Mouse (Mus musculus) heart, embryonic 11.5 days (tissue): ENCODE data around the gene Adsl. TPM values are rescaled to one million over a fixed set of nuclear protein-coding genes. Genes with fewer than 3 reads are reported as not detected.

Source experiments
- ATAC-seq: fragments of 200-750 bp; cut with Nextera tagmentation; replicated peaks from 2 replicates; pipeline ENCODE4 v1.8.0; 2017; ENCODE audit warnings: moderate library complexity; ENCODE audit not compliant: insufficient number of reproducible peaks, low FRiP score, low TSS enrichment
- H3K27ac ChIP-seq: fragments of 300-500 bp; sonication (generic); 2 replicates; pipeline ENCODE4 v1.5.1; 2014; ENCODE audit warnings: mild to moderate bottlenecking, low read depth, low read length
- H3K27me3 ChIP-seq: fragments of 300-500 bp; sonication (generic); 2 replicates; pipeline ENCODE4 v1.6.1; 2014; ENCODE audit warnings: mild to moderate bottlenecking, low read length, mixed read lengths; ENCODE audit not compliant: control insufficient read depth, insufficient read depth
- H3K36me3 ChIP-seq: fragments of 300-500 bp; sonication (generic); 2 replicates; pipeline ENCODE4 v1.6.1; 2014; ENCODE audit warnings: mild to moderate bottlenecking, low read length, moderate library complexity, mixed read lengths; ENCODE audit not compliant: control insufficient read depth, insufficient read depth
- H3K4me1 ChIP-seq: fragments of 300-500 bp; sonication (generic); 2 replicates; pipeline ENCODE4 v1.6.1; 2014; ENCODE audit warnings: low read length; ENCODE audit not compliant: control insufficient read depth, insufficient read depth
- H3K4me2 ChIP-seq: fragments of 300-500 bp; sonication (generic); 2 replicates; pipeline ENCODE4 v1.6.1; 2014; ENCODE audit warnings: mild to moderate bottlenecking, moderate library complexity
- H3K4me3 ChIP-seq: fragments of 300-500 bp; sonication (generic); 2 replicates; pipeline ENCODE4 v1.5.1; 2014; ENCODE audit warnings: low read depth, low read length
- H3K9ac ChIP-seq: fragments of 300-500 bp; sonication (generic); 2 replicates; pipeline ENCODE4 v1.6.1; 2014; ENCODE audit warnings: mild to moderate bottlenecking, low read depth, low read length, moderate library complexity
- H3K9me3 ChIP-seq: fragments of 300-500 bp; sonication (generic); replicated peaks from 2 replicates; pipeline ENCODE4 v1.6.1; 2016; ENCODE audit warnings: low read length; ENCODE audit not compliant: control insufficient read depth
- WGBS: fragments of 180-500 bp; shearing (Covaris S2); extraction: QIAGEN DNeasy Blood & Tissue Kit; methylation state at CpG from one replicate; pipeline ENCODE4 v1.1.7; 2014; ENCODE audit not compliant: insufficient replicate concordance; 5-methylcytosine and 5-hydroxymethylcytosine counted together
- polyA plus RNA-seq: library from polyadenylated mRNA; unstranded; fragments of >200 nt; fragmentation: Nextera tagmentation; extraction: Ambion mirVana; gene quantifications from 2 replicates; pipeline ENCODE4 v1.2.1, GENCODE M21; 2014

Gene Adsl
- polyA plus RNA-seq, 1 experiment from 2014 or later, result 168 TPM

DNA sequence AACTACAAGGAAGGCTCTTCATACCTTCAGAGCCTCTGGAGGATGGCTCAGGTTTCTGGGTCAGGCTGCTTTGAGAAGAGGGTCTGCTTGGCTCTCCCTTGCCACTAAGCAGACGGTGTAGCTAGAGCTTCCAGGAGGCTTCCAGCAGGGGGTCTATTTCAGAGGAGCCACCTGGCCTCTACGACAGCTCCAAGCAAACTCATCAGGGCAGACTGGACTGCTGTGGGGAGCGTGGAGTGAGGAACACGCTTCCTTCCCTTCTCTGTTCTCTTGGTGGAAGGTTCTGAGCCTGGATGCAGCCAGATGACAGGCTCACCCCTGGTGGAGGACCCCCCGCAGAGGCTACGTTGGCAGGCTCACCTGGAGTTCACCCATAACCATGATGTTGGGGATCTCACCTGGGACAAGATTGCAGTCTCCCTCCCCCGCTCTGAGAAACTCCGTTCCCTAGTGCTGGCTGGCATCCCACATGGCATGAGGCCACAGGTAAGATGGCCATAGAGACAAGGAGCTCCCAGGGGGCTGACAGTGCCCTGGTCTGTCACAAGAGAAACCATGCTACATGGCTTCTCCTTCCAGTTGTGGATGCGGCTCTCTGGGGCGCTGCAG lies 57.9 kb downstream of the Adsl start:
- Histone ChIP-seq H3K9me3 (no peaks in the 10 kb centered on the region), H3K27ac (no peak overlapping the region), H3K4me1 (0 out of 2 replicates have a peak, but pooled peaks cover 2% of the 10 kb centered on the region), H3K27me3 (no peaks in the 10 kb centered on the region), H3K4me3 (no peak overlapping the region), H3K36me3 (0 out of 2 replicates have a peak, but pooled peaks cover 4% of the 10 kb centered on the region), H3K9ac (no peak overlapping the region), H3K4me2 (no peak overlapping the region)
- ATAC-seq, result no peak
- 84% methylated on average over 10 of the region's 10 CpGs for WGBS

DNA sequence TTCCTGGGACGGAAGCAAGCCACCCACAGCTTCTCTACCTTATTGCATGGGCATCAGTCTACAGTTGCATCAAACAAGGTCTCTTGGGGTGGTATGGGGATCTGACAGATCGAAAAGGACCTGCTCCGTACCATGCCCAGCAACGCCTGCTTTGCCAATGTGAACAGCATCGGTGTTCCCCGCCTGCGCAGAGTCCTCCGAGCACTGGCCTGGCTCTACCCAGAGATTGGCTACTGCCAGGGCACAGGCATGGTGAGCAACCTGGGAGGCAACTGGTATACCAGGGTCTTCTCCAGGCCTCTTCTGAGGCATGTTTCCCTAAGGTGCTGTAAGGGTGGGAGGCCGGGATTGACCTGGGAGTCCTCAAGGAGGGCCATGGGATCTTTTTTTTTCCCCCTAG lies 59.0 kb downstream of the Adsl start:
- H3K9ac ChIP-seq, result no peak overlapping the region
- H3K9me3 ChIP-seq, result no peaks in the 10 kb centered on the region
- no peak for ATAC-seq
- H3K4me1 ChIP-seq, result 0 out of 2 replicates have a peak, but pooled peaks cover 2% of the 10 kb centered on the region
- H3K36me3 ChIP-seq, result 0 out of 2 replicates have a peak, but pooled peaks cover 4% of the 10 kb centered on the region
- no peak overlapping the region for H3K27ac ChIP-seq
- WGBS, result 97% methylated on average over 9 of the region's 9 CpGs
- no peak overlapping the region for H3K4me2 ChIP-seq
- no peaks in the 10 kb centered on the region for H3K27me3 ChIP-seq
- H3K4me3 ChIP-seq, result no peak overlapping the region

GRCm38 (mm10) chr15:81007905-81008304 lies 59.6 kb downstream of the Adsl start:
- peaks cover 4% of the 10 kb centered on the region; the same call in 1 of the 2 replicates for H3K36me3 ChIP-seq
- no peak overlapping the region for H3K4me3 ChIP-seq
- H3K27ac ChIP-seq, result no peak overlapping the region
- H3K4me2 ChIP-seq, result no peak overlapping the region
- ATAC-seq, result no peak
- no peak overlapping the region for H3K9ac ChIP-seq
- 0 out of 2 replicates have a peak, but pooled peaks cover 2% of the 10 kb centered on the region for H3K4me1 ChIP-seq
- no peaks in the 10 kb centered on the region for H3K9me3 ChIP-seq
- WGBS, result 88% methylated on average over 8 of the region's 8 CpGs
- no peaks in the 10 kb centered on the region for H3K27me3 ChIP-seq

DNA sequence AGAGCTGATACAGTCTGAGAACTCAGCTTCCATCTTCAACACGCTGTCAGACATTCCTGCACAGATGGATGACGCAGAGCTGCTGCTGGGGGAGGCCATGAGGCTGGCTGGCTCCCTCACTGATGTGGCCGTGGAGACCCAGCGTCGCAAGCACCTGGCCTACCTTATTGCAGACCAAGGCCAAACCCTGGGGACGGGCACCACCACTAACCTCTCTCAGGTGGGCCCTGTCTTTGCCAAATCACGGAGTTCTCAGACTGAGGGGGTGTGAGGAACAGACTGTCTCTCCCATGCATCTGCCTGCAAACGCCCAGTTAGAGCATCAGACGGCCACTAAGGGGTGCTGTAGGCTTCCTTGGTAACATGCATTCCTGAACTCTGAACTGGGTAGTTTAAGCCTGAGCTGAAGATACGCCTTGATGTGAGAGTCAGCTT lies 60.4 kb downstream of the Adsl start:
- H3K27ac ChIP-seq, result no peak overlapping the region
- 53% methylated on average over 10 of the region's 10 CpGs for WGBS
- no peak for ATAC-seq
- H3K9me3 ChIP-seq, result no peaks in the 10 kb centered on the region
- no peak overlapping the region for H3K4me3 ChIP-seq
- H3K36me3 ChIP-seq, result peaks cover 2% of the 10 kb centered on the region; the same call in 1 of the 2 replicates
- H3K4me1 ChIP-seq, result 0 out of 2 replicates have a peak, but pooled peaks cover 2% of the 10 kb centered on the region
- no peak overlapping the region for H3K9ac ChIP-seq
- no peak overlapping the region for H3K4me2 ChIP-seq
- no peaks in the 10 kb centered on the region for H3K27me3 ChIP-seq

- peaks cover 3% of the 10 kb centered on the region; the same call in 1 of the 2 replicates for H3K36me3 ChIP-seq
Observed at GRCm38 (mm10) chr15:81010114-81010513, 61.8 kb downstream of the Adsl start.

GRCm38 (mm10) chr15:81011523-81011922 lies 63.2 kb downstream of the Adsl start:
- Histone ChIP-seq H3K4me2 (no peak overlapping the region), H3K4me1 (0 out of 2 replicates have a peak, but pooled peaks cover 2% of the 10 kb centered on the region), H3K27ac (no peak overlapping the region), H3K9ac (no peak overlapping the region), H3K27me3 (no peaks in the 10 kb centered on the region), H3K4me3 (no peak overlapping the region), H3K9me3 (no peaks in the 10 kb centered on the region), H3K36me3 (peaks cover 7% of the 10 kb centered on the region)
- 62% methylated on average over 2 of the region's 3 CpGs for WGBS
- no peak for ATAC-seq

More at GRCm38 (mm10) chr15:81010114-81010513, 61.8 kb downstream of the Adsl start:
- no peak overlapping the region for H3K4me2 ChIP-seq
- H3K4me3 ChIP-seq, result no peak overlapping the region
- H3K4me1 ChIP-seq, result 0 out of 2 replicates have a peak, but pooled peaks cover 2% of the 10 kb centered on the region
- WGBS, result 72% methylated on average over 7 of the region's 7 CpGs
- H3K27me3 ChIP-seq, result no peaks in the 10 kb centered on the region
- no peak overlapping the region for H3K9ac ChIP-seq
- H3K9me3 ChIP-seq, result no peaks in the 10 kb centered on the region
- ATAC-seq, result no peak
- H3K27ac ChIP-seq, result no peak overlapping the region

DNA sequence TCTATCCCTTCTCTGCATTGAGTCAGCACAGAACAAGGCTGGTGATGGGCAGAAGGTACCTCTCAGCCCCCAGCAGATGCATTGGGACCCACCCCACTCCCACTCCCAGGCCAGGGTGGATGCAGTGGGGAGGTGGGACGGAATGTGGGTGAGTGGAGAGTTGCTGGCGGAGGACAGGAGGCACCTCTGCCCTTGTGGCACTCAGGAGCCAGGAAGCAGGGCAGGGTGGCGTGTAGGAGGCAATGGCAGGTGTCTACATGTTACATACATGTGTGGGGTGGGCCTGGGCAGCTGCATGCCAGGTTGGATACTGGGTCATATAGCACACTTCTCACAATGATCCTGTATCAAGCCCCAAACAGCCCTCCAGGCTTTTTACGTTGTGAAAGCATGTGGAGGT lies 64.1 kb downstream of the Adsl start:
- Histone ChIP-seq H3K36me3 (peaks cover 10% of the 10 kb centered on the region), H3K9ac (no peak overlapping the region)
- WGBS, result 89% methylated on average over 4 of the region's 4 CpGs

GRCm38 (mm10) chr15:81013186-81013585 lies 64.9 kb downstream of the Adsl start:
- Histone ChIP-seq H3K27ac (no peak overlapping the region), H3K36me3 (peaks cover 14% of the 10 kb centered on the region), H3K9ac (no peak overlapping the region), H3K4me3 (no peak overlapping the region), H3K4me2 (no peak overlapping the region), H3K27me3 (no peaks in the 10 kb centered on the region), H3K9me3 (no peaks in the 10 kb centered on the region), H3K4me1 (0 out of 2 replicates have a peak, but pooled peaks cover 2% of the 10 kb centered on the region)
- ATAC-seq, result no peak
- WGBS, result 84% methylated on average over 7 of the region's 7 CpGs

More for the DNA sequence above, 64.1 kb downstream of the Adsl start:
- no peak for ATAC-seq
- Histone ChIP-seq H3K4me1 (0 out of 2 replicates have a peak, but pooled peaks cover 2% of the 10 kb centered on the region), H3K27me3 (no peaks in the 10 kb centered on the region), H3K4me3 (no peak overlapping the region), H3K9me3 (no peaks in the 10 kb centered on the region), H3K27ac (no peak overlapping the region), H3K4me2 (no peak overlapping the region)
